Mouse (Mus musculus) liver, adult (tissue): ENCODE measurements around the gene Cenpo.

Experiments
- GATA4 ChIP-seq: IDR thresholded peaks from 2 replicates; pipeline ENCODE4 v1.6.1; 2014; ENCODE audit warnings: mild to moderate bottlenecking, low read length; ENCODE audit not compliant: insufficient replicate concordance

The Cenpo gene

DNA sequence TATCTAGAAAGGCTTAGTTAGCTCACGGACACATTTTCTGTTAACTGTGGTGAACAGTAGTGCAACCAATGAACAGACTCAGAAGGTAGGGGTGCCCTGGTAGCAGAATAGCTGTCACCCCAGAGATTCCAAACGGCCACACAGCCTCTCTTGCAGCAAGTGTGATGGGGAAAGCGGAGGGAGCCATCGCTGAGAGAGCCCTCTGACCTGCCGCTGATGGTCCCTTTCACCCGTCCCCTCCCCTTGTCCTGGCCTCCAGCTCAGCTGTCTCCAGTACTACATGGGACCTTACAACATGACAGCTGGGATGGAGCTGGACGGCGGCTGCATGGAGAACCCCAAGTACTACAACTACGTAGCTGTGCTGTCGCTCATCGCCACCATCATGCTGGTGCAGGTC is 28.0 kb downstream of the Cenpo start:
- no peak for TF ChIP-seq GATA4

DNA sequence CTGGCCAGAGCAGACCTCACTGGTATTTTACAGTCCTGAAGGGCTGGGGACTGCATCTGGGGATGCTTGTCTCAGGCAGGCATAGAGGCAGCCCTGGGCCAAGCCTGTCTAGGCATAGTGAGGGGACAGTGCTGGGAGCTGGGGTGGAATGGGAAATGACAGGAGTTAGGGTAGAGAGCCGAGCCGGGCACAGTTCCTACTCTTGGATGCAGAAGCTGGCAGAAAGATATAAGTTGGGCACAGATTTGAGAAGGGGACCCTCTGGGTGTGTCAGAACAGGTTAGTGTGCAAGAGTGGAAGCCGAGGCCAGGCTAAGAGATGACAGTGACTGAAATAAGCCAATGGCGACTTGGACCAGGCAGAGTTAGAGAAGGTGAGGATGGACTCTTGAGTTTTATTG is 31.9 kb downstream of the Cenpo start:
- no peak for TF ChIP-seq GATA4

DNA sequence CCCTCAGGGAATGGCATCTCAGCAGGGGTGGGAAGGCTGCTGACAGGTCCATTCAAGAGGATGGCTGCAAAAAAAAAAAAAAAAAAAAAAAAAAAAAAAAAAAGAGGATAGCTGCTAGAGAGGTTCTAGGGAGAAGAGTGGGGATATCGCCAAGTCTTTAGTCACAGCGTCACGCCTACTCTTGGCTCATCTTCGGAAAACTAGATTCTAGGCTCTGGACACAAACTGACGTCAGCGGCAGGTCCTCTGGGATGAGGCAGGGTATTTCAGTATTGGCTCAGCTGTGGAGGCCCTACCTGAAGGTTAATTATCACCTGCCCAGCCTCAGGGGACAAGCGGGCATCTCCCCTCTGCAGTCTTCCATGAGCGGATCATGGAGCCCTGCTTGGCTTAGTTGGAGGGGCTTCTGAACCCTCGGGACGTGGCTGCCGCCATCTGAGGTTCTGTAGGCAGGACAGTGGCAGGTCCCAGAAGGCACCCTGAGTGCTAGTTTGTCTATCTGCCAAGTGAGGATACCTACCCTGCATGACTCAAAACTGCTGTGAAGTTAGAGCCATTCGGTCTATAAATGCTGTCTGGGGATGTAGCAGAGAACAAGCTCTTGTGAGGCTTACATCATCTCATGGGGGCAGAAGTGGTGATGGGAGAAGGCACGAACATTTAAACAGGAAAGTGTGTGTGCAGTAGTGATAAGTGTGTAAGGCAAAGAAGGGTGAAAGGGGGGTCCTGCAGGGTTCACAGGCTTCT is 32.5 kb downstream of the Cenpo start:
- no peak for TF ChIP-seq GATA4

DNA sequence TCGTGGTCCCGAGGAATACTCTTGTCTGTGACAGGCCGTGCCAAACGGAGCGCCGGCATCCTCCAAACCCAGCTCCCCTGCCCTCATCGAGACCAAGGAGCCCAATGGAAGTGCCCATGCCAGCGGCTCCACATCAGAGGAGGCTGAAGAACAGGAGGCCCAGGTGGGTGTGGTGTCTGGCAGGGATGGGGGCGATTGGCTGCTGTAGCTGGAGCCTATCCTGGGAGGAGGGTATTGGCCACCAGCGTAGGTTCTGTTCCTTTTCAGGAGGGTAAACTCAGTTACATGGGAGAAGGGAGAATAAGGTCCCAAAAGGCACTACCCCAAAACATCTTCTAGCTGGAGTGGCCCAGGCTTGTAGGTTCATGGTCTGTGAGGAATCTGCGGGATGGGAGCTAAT is 34.8 kb downstream of the Cenpo start:
- TF ChIP-seq GATA4, result no peak

DNA sequence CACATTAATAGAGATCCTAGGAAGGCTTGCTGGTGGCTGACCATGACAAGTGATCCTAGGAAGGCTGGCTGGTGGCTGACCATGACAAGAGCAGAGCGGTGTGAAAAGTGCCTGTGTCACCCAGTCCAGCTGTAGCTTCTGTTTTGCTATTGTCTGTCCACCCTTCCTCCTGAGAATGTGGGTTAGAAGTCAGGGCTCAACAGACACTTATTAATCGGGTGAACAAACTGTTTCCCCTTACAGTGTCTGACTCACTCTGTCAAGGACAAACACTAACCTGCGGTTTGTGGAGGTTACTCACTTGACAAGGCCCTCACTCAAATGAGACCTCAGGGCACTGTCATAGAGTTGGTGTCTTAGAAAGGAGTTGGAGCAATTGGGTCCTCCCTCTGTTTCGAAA is 35.4 kb downstream of the Cenpo start:
- no peak for TF ChIP-seq GATA4

DNA sequence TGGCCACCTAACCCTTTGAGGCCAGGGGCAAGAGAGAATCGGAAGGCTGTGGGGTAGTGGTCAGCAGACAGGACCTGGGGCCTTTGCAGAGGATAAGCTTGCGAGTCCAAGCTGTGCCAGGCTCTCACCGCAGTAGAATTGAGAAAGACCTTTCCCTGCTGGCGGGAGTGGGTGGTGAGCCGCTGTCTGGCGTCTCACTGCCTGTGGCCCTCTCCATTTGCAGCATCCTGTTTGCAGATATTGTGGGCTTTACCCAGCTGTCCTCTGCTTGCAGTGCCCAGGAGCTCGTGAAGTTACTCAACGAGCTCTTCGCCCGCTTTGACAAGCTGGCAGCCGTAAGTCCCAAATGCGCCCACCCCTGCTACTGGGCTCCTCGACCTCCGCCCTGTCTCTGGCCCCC is 39.5 kb downstream of the Cenpo start:
- TF ChIP-seq GATA4, result no peak

DNA sequence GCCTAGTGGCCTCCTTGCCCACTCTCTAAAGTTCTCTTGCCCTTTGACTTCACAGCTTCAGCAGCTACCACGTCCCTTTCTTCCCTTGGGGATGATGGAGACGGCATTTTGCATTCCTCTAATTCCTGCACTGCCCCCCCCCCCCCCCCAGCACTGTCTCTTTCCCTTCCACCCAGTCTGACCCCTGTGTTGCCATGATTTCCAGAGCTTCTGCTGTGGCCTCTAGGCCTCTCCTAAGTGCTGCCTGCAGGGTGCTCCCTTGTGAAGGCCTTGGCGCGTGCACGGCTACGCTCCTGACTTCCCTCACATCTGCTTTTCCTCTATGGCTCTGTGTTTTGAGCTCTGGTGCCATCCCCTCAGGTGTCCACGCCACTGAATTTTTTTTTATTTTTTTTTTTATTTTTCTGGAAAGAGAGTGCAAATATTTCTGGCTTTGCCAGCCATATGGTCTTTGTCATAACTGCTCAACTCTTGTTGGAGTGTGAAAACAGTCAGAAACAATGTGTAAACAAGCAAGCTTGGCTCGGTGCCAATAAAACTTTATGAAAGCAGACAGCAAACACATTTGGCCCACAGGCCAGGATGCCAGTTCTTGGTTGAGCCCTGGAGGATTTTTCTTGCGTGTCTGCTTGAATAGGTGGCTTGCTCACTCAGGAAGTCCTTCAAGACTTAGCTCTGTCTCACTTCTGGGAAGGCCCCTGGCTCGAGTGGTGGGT is 40.9 kb downstream of the Cenpo start:
- TF ChIP-seq GATA4, result no peak

DNA sequence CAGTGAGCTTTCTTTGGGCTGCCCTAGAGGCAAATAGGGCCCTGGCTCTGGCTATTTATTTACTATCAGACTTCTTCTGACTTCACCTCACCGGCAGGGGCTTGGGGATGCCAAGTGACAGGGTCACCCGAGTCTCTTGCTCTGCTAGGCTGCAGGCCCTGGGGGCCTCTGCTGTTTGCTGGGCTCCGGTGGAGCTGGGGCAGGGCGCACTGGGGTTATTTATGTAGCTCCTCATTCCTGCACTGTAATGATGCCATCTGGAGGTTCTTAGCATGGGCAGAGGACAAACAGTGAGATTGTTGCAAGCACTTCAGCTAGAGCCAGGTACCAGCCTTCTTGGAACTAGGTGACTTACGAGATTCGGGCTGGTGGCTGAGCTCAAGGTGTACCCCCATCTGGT is 41.6 kb downstream of the Cenpo start:
- no peak for TF ChIP-seq GATA4

DNA sequence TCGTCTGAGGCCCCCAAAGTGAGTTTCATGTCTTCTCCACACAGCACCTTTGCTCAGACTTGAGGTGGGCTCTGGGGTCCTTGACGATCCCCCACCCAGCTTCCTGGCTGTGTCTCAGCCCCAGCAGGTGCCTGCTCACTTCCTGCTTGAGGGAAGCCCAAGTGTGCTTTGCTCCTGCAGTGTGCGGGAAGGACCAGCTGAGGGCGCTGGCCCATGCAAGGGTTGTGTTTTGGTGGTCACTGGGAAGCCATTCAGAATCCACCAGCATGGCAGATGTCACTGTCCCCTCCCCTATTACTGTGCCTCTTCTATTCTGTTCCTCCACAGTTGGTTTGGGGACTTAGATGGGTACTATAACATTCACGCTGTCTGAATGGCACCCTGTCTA is 45.0 kb downstream of the Cenpo start:
- no peak for TF ChIP-seq GATA4

DNA sequence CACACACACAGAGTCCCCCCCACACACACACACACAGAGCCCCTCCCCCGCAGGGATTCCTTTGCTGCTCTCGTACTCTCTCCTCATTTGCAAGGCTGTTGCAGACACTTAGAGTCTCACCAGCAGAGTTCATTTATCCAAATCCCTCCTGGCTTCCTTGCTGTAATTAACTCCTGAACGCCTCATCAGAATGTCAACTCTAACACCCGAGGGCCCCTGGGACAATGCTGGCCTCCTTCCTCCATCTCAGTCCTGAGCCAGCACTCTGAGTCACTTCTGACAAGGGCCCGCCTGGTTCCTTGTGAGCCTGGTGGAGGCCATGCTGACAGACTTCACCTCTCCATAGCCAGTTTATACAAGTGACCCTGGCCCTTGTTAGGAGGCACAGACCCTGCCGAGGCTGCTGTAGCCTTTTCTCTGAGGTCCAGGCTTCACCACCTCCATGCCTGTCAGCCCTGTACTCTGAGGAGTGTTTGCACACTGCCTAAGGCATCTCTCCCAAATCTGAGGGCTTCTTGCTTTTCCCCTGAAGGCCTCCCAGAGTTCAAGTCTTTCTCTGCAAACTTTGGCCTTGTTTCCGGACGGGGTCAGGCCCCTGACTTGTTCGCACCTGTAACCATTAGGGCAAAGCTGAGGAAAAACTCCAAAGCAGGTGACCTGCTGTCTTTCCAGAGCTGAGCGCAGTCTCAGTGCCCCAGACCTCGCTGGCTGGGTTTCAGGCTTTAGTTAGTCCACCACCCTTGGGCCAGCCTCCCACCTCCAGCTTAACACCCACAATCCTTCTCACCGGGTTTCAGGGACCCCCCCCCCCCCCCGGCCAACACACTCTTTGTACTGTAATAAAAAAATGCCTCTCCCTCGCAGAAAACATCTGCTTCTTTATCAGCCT is 45.7 kb downstream of the Cenpo start:
- no peak for TF ChIP-seq GATA4

DNA sequence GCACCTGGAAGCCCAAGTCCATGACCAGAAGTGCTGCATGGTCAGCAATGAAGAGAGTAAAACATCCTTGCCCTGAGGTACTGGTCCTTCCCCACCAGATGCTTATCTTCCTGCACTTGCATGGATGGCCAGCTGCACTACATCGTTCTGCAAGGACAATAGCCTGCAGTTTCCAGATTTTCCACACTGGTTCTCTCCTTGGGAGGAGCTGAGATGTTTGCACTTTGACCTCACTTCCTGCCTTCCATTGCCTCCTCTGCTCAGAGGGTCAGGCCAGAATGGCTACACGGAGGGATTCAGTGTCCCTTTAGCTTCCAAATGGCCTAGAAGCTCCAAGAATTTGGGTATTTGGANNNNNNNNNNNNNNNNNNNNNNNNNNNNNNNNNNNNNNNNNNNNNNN is 49.4 kb downstream of the Cenpo start:
- no peak for TF ChIP-seq GATA4

DNA sequence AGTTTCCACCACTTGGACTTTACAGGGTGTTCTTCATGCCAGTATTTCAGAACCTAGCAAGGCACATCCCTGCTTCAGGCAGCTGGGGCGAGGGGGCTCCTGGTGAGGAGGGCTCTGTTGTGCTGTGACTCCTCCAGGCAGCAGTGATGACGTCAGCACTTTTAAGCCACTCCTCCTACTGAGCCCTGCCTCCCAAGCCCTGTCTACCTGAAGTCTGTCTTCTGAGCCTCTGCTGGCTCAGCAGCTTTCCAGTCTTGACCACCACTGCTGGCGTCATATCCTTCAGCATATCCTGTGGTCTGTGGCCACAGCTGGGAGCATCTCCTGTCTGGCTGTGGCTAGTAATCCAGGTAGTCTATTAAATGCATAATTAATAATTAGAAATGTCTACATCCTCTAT is 53.6 kb downstream of the Cenpo start:
- no peak for TF ChIP-seq GATA4

DNA sequence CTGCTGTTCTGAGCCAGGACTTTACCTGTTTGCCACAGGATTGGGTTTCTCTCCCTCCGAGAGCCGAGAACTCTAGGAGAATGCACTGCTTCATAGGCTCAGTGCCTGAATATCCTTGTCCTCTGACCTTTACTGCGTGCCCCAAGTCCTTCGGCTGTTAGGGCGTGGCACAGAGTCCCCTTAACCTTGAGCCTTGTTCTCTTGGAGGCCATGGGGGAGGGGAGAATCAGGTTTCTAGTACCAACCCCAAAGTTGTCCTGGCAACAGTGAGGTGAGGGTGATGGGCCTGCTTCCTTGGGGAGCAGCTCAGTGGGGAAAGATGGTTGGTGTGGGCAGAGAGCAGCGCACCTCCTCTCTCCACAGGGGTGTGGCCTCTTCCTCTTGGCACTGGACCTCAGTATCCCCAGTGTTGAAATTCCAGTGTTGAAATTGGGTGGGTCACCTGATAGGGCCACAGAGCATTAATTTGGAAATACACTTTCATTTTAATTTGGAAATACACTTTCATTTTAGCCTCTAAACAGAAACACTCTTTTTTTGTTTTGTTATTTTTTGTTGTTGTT is 54.3 kb downstream of the Cenpo start:
- TF ChIP-seq GATA4, result no peak

DNA sequence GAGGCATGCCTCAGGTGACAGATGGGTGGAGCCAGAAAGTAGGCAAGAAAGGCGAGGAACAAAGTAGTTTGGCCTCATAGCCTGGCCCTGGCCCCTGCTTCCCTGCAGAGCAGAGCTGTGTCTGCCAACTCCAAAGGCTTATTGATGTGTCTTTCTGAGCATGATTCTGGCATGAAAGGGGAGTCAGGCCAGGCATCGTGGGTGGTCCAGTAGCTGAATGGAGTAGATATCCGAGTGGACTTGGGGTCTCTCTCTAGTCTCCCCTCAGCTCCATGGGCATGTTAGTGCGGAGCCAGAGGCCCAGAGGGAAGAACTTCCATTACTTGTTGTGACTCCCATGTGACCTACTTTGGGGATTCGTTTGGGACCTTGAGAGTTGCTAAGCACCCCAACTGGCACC is 55.3 kb downstream of the Cenpo start:
- no peak for TF ChIP-seq GATA4

DNA sequence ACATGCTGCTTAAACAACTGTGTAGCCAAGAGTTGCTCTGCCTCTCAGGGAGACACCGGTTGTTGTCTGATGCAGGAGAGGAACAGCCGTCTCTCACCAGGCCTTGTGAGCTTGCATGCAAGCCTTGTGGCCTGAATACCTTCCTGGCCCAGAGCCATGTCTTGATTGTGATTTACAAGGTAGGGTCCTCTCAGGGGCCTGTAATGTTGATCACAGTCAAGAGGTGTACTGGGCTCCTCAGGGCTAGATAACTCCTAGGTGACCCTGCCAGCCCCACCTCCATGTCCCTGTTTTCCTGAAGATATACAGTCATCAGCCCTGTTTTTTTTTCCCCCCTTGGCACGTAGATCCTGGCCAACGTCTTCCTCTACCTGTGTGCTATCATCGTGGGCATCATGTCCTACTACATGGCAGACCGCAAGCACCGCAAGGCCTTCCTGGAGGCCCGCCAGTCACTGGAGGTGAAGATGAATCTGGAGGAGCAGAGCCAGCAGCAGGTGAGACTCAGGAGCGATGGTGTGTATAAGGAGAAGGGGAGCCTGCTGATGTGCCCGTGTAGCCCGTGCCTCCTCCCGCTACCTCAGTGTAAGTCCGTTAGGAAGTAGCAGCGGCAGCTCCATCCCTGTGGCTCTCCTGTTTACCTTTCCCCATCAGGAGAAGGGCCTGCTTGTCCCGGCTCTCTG is 60.8 kb downstream of the Cenpo start:
- no peak for TF ChIP-seq GATA4

DNA sequence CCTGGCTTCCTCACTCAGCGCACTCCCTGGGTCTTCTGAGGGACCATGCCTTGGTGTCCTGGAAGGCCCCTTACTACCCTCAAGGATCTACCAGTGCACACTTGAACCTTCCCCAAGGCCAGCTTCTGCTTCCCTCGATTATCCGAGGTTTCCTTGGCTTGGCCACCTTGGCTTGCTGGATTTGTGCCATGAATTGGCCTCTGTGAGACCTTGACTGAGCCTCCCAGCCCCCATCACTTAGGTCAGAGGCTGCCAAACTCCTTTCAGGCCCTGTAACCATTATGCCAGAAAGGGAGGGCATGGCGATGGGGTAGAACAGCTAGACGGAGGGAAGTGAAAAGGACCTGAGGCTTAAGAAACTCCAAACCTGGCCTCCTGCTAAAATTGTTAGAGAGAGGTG is 64.5 kb downstream of the Cenpo start:
- TF ChIP-seq GATA4, result no peak

DNA sequence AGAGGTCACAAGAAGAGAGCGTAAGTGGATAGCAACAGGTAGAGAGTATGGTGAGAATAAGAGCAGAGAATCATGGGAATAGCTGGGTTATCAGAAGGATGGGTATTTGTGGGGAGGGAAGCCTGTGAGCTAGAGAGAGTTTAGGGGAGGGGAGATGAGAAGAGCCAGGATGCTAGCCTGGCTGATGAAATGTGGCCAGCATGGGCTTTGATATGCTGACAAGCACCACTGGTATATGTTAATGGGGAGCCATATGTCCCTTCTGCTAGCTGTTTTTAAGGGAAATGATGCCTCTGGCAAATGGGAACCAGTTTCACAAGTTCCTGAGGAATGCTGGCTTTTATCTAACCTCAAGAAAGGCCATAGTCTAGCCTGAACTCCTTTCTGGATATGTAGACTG is 65.0 kb downstream of the Cenpo start:
- no peak for TF ChIP-seq GATA4
